Mouse (Mus musculus) spleen, adult 2 months (tissue): Measurements from ENCODE around the gene Usp30. TPM values are rescaled to one million over a fixed set of nuclear protein-coding genes. Genes with fewer than 3 reads are reported as not detected.

Experiments
- DNase-seq, 2 experiments: peaks; one replicate each; pipeline versions ENCODE4 v3.0.0 to v3.0.0-alpha.2; 2012 to 2021; ENCODE audit warnings: low spot score in 2 of 2, low read depth in 1 of 2
- H3K27ac ChIP-seq: fragments of 200-500 bp; 2 replicates; pipeline ENCODE4 v1.5.1; 2012; ENCODE audit warnings: low read length, inconsistent platforms; ENCODE audit not compliant: insufficient read depth
- H3K27me3 ChIP-seq: fragments of 200-500 bp; 2 replicates; pipeline ENCODE4 v1.6.1; 2012; ENCODE audit warnings: mild to moderate bottlenecking, moderate library complexity, low read length, inconsistent platforms; ENCODE audit not compliant: control insufficient read depth, insufficient read depth
- H3K36me3 ChIP-seq: fragments of 200-500 bp; 2 replicates; pipeline ENCODE4 v1.6.1; 2012; ENCODE audit warnings: mild to moderate bottlenecking, low read length, inconsistent platforms; ENCODE audit not compliant: control insufficient read depth, insufficient read depth
- H3K4me1 ChIP-seq: fragments of 200-500 bp; 2 replicates; pipeline ENCODE4 v1.6.1; 2011; ENCODE audit warnings: inconsistent platforms; ENCODE audit not compliant: control insufficient read depth, insufficient read depth, insufficient read length
- H3K4me3 ChIP-seq: fragments of 200-500 bp; 2 replicates; pipeline ENCODE4 v1.5.1; 2011; ENCODE audit warnings: mild to moderate bottlenecking, inconsistent platforms; ENCODE audit not compliant: insufficient read depth, insufficient read length; ENCODE audit errors: extremely low read depth
- CTCF ChIP-seq: fragments of 200-500 bp; IDR thresholded peaks from 2 replicates; pipeline ENCODE4 v1.5.1; 2011; ENCODE audit warnings: mild to moderate bottlenecking, inconsistent platforms; ENCODE audit not compliant: insufficient read depth, insufficient read length, insufficient replicate concordance; ENCODE audit errors: extremely low read depth
- POLR2A ChIP-seq: fragments of 200-500 bp; IDR thresholded peaks from 2 replicates; pipeline ENCODE4 v1.6.1; 2011; ENCODE audit warnings: low read depth, low read length, inconsistent platforms
- WGBS: fragments of 180-500 bp; shearing (Covaris S2); methylation state at CpG from one replicate; pipeline ENCODE4 v1.1.7; 2018; 5-methylcytosine and 5-hydroxymethylcytosine counted together
- polyA plus RNA-seq: library from polyadenylated mRNA; depleted of rRNA; stranded (reverse); fragments of >200 nt; gene quantifications from 2 replicates; pipeline ENCODE4 v1.2.3, GENCODE M21; 2012

Gene Usp30
- polyA plus RNA-seq, 1 experiment = 14.0 TPM

DNA sequence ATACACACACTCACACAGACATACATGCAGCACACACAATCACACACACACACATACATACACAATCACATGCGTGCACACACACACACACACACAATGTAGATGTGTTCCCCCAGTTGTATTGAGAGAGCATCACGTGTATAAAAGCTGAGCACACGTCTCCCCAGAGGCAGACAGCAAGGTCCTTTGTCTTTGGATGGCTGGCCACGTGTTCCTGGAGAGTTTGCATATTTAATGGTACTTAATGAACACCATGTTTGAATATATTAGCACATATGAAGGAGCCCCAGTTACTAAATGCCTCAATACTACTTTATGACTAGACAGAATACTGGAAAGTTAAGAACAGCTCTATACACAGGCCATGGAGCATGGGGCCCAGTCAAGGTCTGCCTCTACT, 1.3 kb upstream of the Usp30 start:
- Histone ChIP-seq H3K36me3 (no peaks in the 10 kb centered on the region), H3K27ac (no peak overlapping the region), H3K4me3 (no peak overlapping the region), H3K4me1 (no peaks in the 10 kb centered on the region), H3K27me3 (no peaks in the 10 kb centered on the region)
- TF ChIP-seq POLR2A = no peak
- no peak for TF ChIP-seq CTCF
- WGBS = 86% methylated on average over 4 of the region's 4 CpGs
- DNase-seq = no peak

DNA sequence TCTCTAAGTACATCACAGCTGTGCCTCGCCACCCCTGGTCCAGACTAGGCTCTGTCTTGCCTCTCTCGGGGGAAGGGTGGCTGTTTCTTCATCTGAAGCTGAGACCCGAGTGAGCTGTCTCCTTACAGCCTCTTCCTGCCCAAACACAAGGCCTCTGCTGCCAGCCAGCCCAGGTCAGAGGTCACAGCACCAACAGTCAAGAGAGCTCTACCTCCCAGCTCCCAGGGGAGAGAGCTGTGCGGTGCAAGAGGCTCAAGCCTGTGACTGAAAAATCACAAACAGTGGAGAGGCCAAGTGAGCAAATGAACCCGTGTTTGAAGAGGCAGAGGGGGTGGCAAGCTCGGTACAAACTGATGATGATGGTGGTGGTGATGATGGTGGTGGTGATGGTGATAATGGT, 1.3 kb downstream of the Usp30 start:
- no peak for DNase-seq
- TF ChIP-seq POLR2A = no peak
- no peak for TF ChIP-seq CTCF
- H3K4me1 ChIP-seq = no peaks in the 10 kb centered on the region
- H3K27ac ChIP-seq = no peak overlapping the region
- H3K27me3 ChIP-seq = no peaks in the 10 kb centered on the region
- no peaks in the 10 kb centered on the region for H3K36me3 ChIP-seq
- 50% methylated on average over 6 of the region's 6 CpGs for WGBS
- no peak overlapping the region for H3K4me3 ChIP-seq

DNA sequence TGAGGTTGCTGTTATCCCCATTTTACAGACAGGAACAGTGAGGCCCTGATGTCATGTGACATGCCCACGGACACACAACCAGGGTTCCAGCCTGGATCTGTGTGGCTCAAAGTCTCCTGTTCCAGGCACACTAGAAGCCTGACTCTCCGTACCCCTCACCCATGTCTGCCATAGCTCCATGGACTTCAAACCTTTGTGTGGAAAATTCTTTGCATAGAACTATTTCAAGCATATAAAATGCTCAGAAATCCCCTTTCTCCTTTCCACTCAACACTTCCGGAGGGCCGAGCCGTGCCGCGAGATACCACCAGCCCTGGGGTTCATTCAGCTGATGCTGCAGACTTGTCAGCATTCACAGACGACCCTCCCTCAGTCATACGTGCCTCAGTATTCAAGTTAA, 2.3 kb downstream of the Usp30 start:
- H3K4me1 ChIP-seq = no peaks in the 10 kb centered on the region
- TF ChIP-seq POLR2A (no peak), CTCF (no peak)
- 84% methylated on average over 9 of the region's 9 CpGs for WGBS

DNA sequence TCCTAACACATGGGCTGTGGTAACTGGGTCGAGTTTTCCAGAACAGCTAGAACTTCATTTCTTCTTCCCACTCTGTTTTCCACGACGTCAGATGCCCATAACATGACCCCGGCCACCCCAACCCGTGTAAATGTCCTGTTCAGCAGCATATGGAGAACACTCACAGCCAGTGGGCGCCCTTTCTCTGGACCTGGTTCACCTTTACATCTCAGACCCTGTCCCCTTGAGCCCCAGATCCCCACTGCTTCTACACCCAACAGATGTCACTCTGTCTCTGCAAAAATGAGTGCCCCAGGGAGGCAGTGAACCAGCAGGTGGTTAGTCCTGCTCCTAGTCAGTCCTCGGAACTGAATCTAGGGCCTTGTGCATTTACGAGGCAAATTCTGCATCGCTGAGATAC, 2.7 kb downstream of the Usp30 start:
- no peak for DNase-seq
- Histone ChIP-seq H3K36me3 (no peaks in the 10 kb centered on the region), H3K4me3 (no peak overlapping the region), H3K27me3 (no peaks in the 10 kb centered on the region), H3K4me1 (no peaks in the 10 kb centered on the region), H3K27ac (no peak overlapping the region)
- 64% methylated on average over 9 of the region's 9 CpGs for WGBS
- TF ChIP-seq POLR2A (no peak), CTCF (no peak)

More for the DNA sequence above, 2.3 kb downstream of the Usp30 start:
- DNase-seq = no peak
- no peak overlapping the region for H3K4me3 ChIP-seq
- H3K36me3 ChIP-seq = no peaks in the 10 kb centered on the region
- no peaks in the 10 kb centered on the region for H3K27me3 ChIP-seq
- no peak overlapping the region for H3K27ac ChIP-seq

DNA sequence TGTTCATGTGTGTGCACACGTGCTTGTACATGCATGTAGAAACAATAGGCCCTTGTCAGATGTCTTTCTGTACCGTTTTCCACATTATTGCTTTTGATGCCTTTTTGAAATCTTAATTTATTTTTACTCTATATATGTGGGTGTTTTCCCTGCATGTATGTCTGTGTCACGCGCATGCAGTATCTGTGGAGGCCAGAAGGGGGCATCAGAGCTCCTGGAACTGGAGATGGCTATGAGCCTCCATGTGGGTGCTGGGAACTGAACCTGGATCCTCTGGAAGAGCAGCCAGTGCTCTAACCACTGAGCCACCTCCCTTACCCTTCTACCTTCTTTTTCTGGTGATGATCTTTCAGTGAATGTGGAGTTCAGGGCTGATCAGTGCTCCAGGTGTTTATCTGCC, 5.6 kb downstream of the Usp30 start:
- Histone ChIP-seq H3K4me3 (no peak overlapping the region), H3K27ac (no peak overlapping the region), H3K36me3 (no peaks in the 10 kb centered on the region), H3K27me3 (no peaks in the 10 kb centered on the region), H3K4me1 (no peaks in the 10 kb centered on the region)
- no peak for TF ChIP-seq CTCF
- no peak for TF ChIP-seq POLR2A
- no peak for DNase-seq
- WGBS = 93% methylated on average over 4 of the region's 4 CpGs

DNA sequence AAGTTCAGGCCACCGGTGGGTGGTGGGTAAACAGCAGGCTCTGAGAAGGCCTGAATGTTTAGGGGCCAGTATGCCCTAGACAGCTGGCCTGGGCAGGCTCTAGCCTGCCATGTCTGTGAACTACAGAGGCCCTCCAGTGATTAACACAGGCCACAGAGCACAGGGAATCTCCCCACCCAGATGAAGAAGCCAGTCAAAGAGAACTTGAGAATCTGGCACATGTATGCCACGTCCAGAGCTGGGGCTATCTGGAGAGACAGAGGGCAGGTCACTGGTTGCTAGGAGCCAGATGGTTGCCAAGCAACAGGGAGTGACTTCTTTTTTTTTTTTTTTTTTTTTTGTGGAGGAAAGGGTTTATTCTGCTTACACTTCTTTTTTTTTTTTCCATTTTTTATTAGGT, 7.0 kb downstream of the Usp30 start:
- Histone ChIP-seq H3K27ac (no peak overlapping the region), H3K4me3 (no peak overlapping the region), H3K36me3 (no peaks in the 10 kb centered on the region), H3K4me1 (no peaks in the 10 kb centered on the region), H3K27me3 (no peaks in the 10 kb centered on the region)
- TF ChIP-seq CTCF = no peak
- no peak for TF ChIP-seq POLR2A
- 50% methylated on average over 2 of the region's 2 CpGs for WGBS
- DNase-seq = no peak

DNA sequence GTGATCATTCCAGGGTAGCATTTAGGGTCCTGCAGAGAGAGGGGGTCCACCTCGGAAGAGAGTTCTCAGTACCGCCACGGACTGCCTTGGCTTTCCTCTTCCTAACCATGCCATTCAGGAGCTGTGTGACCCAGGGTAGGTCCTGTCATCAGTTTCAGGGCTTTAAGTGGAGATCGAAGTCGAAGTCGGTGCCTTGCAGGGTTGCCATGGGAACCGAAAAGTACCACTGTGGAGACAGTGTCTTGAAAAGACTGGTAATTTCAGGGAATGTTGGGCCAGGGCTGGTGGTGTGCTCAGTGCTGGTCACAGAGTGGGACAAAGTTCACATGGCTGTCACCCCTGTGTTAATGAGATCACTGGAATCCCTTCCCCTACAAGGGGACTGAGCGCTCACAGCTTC, 11.7 kb downstream of the Usp30 start:
- no peaks in the 10 kb centered on the region for H3K4me1 ChIP-seq
- H3K27ac ChIP-seq = no peak overlapping the region
- H3K36me3 ChIP-seq = no peaks in the 10 kb centered on the region
- DNase-seq = no peak
- no peaks in the 10 kb centered on the region for H3K27me3 ChIP-seq
- TF ChIP-seq CTCF = no peak
- TF ChIP-seq POLR2A = no peak
- no peak overlapping the region for H3K4me3 ChIP-seq
- WGBS = 79% methylated on average over 8 of the region's 8 CpGs
